18 mouse cellular contexts compared by ENCODE assay signal in genomic region chr7:75682901-75683300, GRCm38 (mm10).
A peak's percentile ranks its signal among the peaks of the same experiment; 100 is the strongest.
DNase-seq lines count a peak whose midpoint lies in the region; ATAC-seq and TF ChIP-seq lines count a peak whose summit lies in the region.
"Had no signal": no experiment of that assay in that cellular context is flagged by ENCODE, and none has a peak within 500 bp of the region (broad histone marks: within the 10 kb centered on the region; RNA-seq: fewer than 3 reads in every experiment).

No protein-coding gene starts in this region.

- 68% methylated on average over 1 of the region's 1 CpGs for WGBS in embryonic facial prominence, embryonic 15.5 days
- 79% methylated on average over 1 of the region's 1 CpGs for WGBS in stomach, postnatal 0 days
- WGBS in thymus, adult 2 months: 97% methylated on average over 1 of the region's 1 CpGs

- TF ChIP-seq EP300 in stomach, postnatal 0 days (optimal IDR thresholded peaks at IDR 0.05): no peak

- peaks cover 9% of the 10 kb centered on the region; the same call in 1 of the 2 replicates for H3K4me1 ChIP-seq in embryonic facial prominence, embryonic 15.5 days
- no peaks in the 10 kb centered on the region for H3K4me1 ChIP-seq in stomach, postnatal 0 days (replicated peaks; ENCODE audit: control insufficient read depth, insufficient read depth)
- H3K4me1 ChIP-seq in thymus, adult 2 months (replicated peaks; ENCODE audit: control insufficient read depth, insufficient read depth, low read length): peaks cover 3% of the 10 kb centered on the region

- H3K27me3 ChIP-seq in embryonic facial prominence, embryonic 15.5 days: no peaks in the 10 kb centered on the region
- H3K27me3 ChIP-seq in stomach, postnatal 0 days (ENCODE audit: control insufficient read depth, insufficient read depth, low read length): no peaks in the 10 kb centered on the region
- H3K27me3 ChIP-seq in thymus, adult 2 months (ENCODE audit: control insufficient read depth, insufficient read depth, low read length): no peaks in the 10 kb centered on the region
- H3K27me3 ChIP-seq: limb, embryonic 15.5 days had no signal

- H3K4me2 ChIP-seq in embryonic facial prominence, embryonic 15.5 days (replicated peaks): no peak overlapping the region
- H3K4me2 ChIP-seq in stomach, postnatal 0 days (replicated peaks; ENCODE audit: low read depth): no peak overlapping the region
- H3K4me2 ChIP-seq: limb, embryonic 15.5 days had no signal

- peaks cover 6% of the 10 kb centered on the region; the same call in 1 of the 2 replicates for H3K36me3 ChIP-seq in embryonic facial prominence, embryonic 15.5 days
- no peaks in the 10 kb centered on the region for H3K36me3 ChIP-seq in stomach, postnatal 0 days (ENCODE audit: control insufficient read depth, insufficient read depth, low read length)
- peaks cover 26% of the 10 kb centered on the region for H3K36me3 ChIP-seq in thymus, adult 2 months (ENCODE audit: control insufficient read depth, insufficient read depth, low read length)

- no peaks in the 10 kb centered on the region for H3K9me3 ChIP-seq in embryonic facial prominence, embryonic 15.5 days (replicated peaks)
- no peaks in the 10 kb centered on the region for H3K9me3 ChIP-seq in stomach, postnatal 0 days (ENCODE audit: control insufficient read depth, low read length)
- H3K9me3 ChIP-seq: hindbrain, embryonic 10.5 days; limb, embryonic 15.5 days had no signal

- no peak overlapping the region for H3K4me3 ChIP-seq in embryonic facial prominence, embryonic 15.5 days (replicated peaks)
- H3K4me3 ChIP-seq in stomach, postnatal 0 days (ENCODE audit: low read depth, low read length): no peak overlapping the region
- H3K4me3 ChIP-seq in thymus, adult 2 months (ENCODE audit: control insufficient read depth, insufficient read depth, low read length): no peak overlapping the region
- H3K4me3 ChIP-seq: hindbrain, embryonic 10.5 days; limb, embryonic 15.5 days had no signal

- no peak overlapping the region for H3K9ac ChIP-seq in embryonic facial prominence, embryonic 15.5 days
- H3K9ac ChIP-seq in stomach, postnatal 0 days (ENCODE audit: low read length): no peak overlapping the region
- H3K9ac ChIP-seq: limb, embryonic 15.5 days had no signal

- peak; percentile 39 for TF ChIP-seq CTCF in stomach, postnatal 0 days (IDR thresholded peaks at IDR 0.05; ENCODE audit: low read depth)
- no peak for TF ChIP-seq CTCF in thymus, adult 2 months (IDR thresholded peaks at IDR 0.05; ENCODE audit: borderline replicate concordance, control insufficient read depth, extremely low read depth, insufficient read depth, low read length, poor library complexity)

- peak overlapping the region; percentile 65; the same call in 1 of the 2 replicates for H3K27ac ChIP-seq in embryonic facial prominence, embryonic 15.5 days (replicated peaks)
- H3K27ac ChIP-seq in stomach, postnatal 0 days (replicated peaks): no peak overlapping the region
- H3K27ac ChIP-seq in thymus, adult 2 months (ENCODE audit: control insufficient read depth, insufficient read depth, low read length): no peak overlapping the region
- H3K27ac ChIP-seq: hindbrain, embryonic 10.5 days; kidney, postnatal 0 days had no signal

- no peak for ATAC-seq in embryonic facial prominence, embryonic 15.5 days (ENCODE audit: insufficient number of reproducible peaks, low FRiP score, low TSS enrichment, low read depth)
- ATAC-seq in stomach, postnatal 0 days (ENCODE audit: low FRiP score, low TSS enrichment): 0 out of 2 replicates have a peak, but pooled peaks have one; percentile 70
- ATAC-seq: activated CD4-positive, CD25-positive, alpha-beta regulatory T cell, adult 4 months; forebrain, embryonic 16.5 days had no signal

- DNase-seq in gastrocnemius, postnatal 14 days: peak; percentile 30
- DNase-seq in gastrocnemius, postnatal 10 days: no peak
- DNase-seq in urinary bladder, postnatal 14 days (ENCODE audit: low spot score): peak; percentile 47
- no peak for DNase-seq in urinary bladder, postnatal 10 days (ENCODE audit: low spot score)
- no peak for DNase-seq in stomach, postnatal 0 days (ENCODE audit: low spot score)
- no peak for DNase-seq in adrenal gland, postnatal 25 days
- no peak for DNase-seq in thymus, adult 2 months
- DNase-seq: cerebellum, adult 8-10 months; kidney, adult 18-20 months; lung, postnatal 14 days; midbrain, embryonic 14.5 days; thymus, postnatal 4 days had no signal

- intact Hi-C loops in gastrocnemius, postnatal 14 days (cut with DNase I; ENCODE audit: low total_unique reads): no loop called here

- TF ChIP-seq POLR2A in thymus, adult 2 months (IDR thresholded peaks at IDR 0.05; ENCODE audit: control insufficient read depth, extremely low read depth, insufficient read depth, low read length, poor library complexity): no peak

Comparison
In these comparisons a context has a peak if more than half of its experiments do, and no peak if none do; other contexts are left out.
1. DNase-seq: peak in gastrocnemius, postnatal 14 days (single experiment) and urinary bladder, postnatal 14 days (single experiment); none in gastrocnemius, postnatal 10 days (single experiment), urinary bladder, postnatal 10 days (single experiment), stomach, postnatal 0 days (single experiment), adrenal gland, postnatal 25 days (single experiment) and thymus, adult 2 months (single experiment).